Mouse (Mus musculus) lung, embryonic 16.5 days (tissue): ENCODE measurements around the gene Nudt4. TPM values are rescaled to one million over a fixed set of nuclear protein-coding genes. Genes with fewer than 3 reads are reported as not detected.

Source experiments
- ATAC-seq: fragments of 200-750 bp; cut with Nextera tagmentation; 2 replicates; pipeline ENCODE4 v1.8.0; 2017; ENCODE audit warnings: low read depth, mild to moderate bottlenecking, moderate library complexity
- H3K27ac ChIP-seq: fragments of 300-500 bp; sonication (generic); 2 replicates; pipeline ENCODE4 v1.5.1; 2014; ENCODE audit warnings: mild to moderate bottlenecking, control low read depth, low read length
- H3K27me3 ChIP-seq: fragments of 300-500 bp; sonication (generic); 2 replicates; pipeline ENCODE4 v1.6.1; 2014; ENCODE audit warnings: low read depth, low read length, mixed read lengths; ENCODE audit not compliant: control insufficient read depth, insufficient read depth
- H3K36me3 ChIP-seq: fragments of 300-500 bp; sonication (generic); 2 replicates; pipeline ENCODE4 v1.6.1; 2014; ENCODE audit warnings: low read length; ENCODE audit not compliant: control insufficient read depth, insufficient read depth
- H3K4me1 ChIP-seq: fragments of 300-500 bp; sonication (generic); replicated peaks from 2 replicates; pipeline ENCODE4 v1.6.1; 2014; ENCODE audit warnings: low read length, mixed read lengths; ENCODE audit not compliant: control insufficient read depth, insufficient read depth
- H3K4me2 ChIP-seq: fragments of 300-500 bp; sonication (generic); 2 replicates; pipeline ENCODE4 v1.6.1; 2014; ENCODE audit warnings: low read depth, low read length, control low read depth
- H3K4me3 ChIP-seq: fragments of 300-500 bp; sonication (generic); 2 replicates; pipeline ENCODE4 v1.5.1; 2014; ENCODE audit warnings: mild to moderate bottlenecking, low read length, control low read depth
- H3K9ac ChIP-seq: fragments of 300-500 bp; sonication (generic); 2 replicates; pipeline ENCODE4 v1.6.1; 2014; ENCODE audit warnings: low read length, control low read depth
- H3K9me3 ChIP-seq: fragments of 300-500 bp; sonication (generic); 2 replicates; pipeline ENCODE4 v1.6.1; 2016; ENCODE audit warnings: low read length; ENCODE audit not compliant: control insufficient read depth
- WGBS: fragments of 180-500 bp; shearing (Covaris S2); extraction: QIAGEN DNeasy Blood & Tissue Kit; methylation state at CpG from one replicate; pipeline ENCODE4 v1.1.7; 2014; 5-methylcytosine and 5-hydroxymethylcytosine counted together
- polyA plus RNA-seq: library from polyadenylated mRNA; unstranded; fragments of >200 nt; fragmentation: Nextera tagmentation; extraction: Ambion mirVana; gene quantifications from 2 replicates; pipeline ENCODE4 v1.2.1, GENCODE M21; 2015

The Nudt4 gene
- polyA plus RNA-seq, 1 experiment from 2014 or later: 59.3 TPM

- Histone ChIP-seq H3K4me3 (peak overlapping the region; percentile 99), H3K4me2 (peak overlapping the region; percentile 71), H3K9me3 (no peaks in the 10 kb centered on the region; the same call in 1 of the 2 replicates), H3K4me1 (peaks cover 17% of the 10 kb centered on the region), H3K27me3 (no peaks in the 10 kb centered on the region), H3K36me3 (no peaks in the 10 kb centered on the region), H3K27ac (peak overlapping the region; percentile 97), H3K9ac (peak overlapping the region; percentile 99)
- under 1% methylated on average over 41 of the region's 80 CpGs for WGBS
- peak; percentile 66 for ATAC-seq
Measured at GRCm38 (mm10) chr10:95515293-95515931, 48.5 kb downstream of the Nudt4 start.

- H3K27me3 ChIP-seq: no peaks in the 10 kb centered on the region
- H3K9me3 ChIP-seq: no peaks in the 10 kb centered on the region; the same call in 1 of the 2 replicates
- H3K9ac ChIP-seq: peak within 1 kb of the TSS; percentile 99
- ATAC-seq: peak; percentile 97
- H3K36me3 ChIP-seq: no peaks in the 10 kb centered on the region
- H3K27ac ChIP-seq: peak within 1 kb of the TSS; percentile 97
- peaks cover 13% of the 10 kb centered on the region for H3K4me1 ChIP-seq
- peak within 1 kb of the TSS; percentile 99 for H3K4me3 ChIP-seq
- peak within 1 kb of the TSS; percentile 72 for H3K4me2 ChIP-seq
- under 1% methylated on average over 63 of the region's 81 CpGs for WGBS
Measured at GRCm38 (mm10) chr10:95514656-95515292, 49.2 kb downstream of the Nudt4 start, which contains the start of gene Ube2n. TSS of gene Ube2n (plus strand) at chr10:95515145.

DNA sequence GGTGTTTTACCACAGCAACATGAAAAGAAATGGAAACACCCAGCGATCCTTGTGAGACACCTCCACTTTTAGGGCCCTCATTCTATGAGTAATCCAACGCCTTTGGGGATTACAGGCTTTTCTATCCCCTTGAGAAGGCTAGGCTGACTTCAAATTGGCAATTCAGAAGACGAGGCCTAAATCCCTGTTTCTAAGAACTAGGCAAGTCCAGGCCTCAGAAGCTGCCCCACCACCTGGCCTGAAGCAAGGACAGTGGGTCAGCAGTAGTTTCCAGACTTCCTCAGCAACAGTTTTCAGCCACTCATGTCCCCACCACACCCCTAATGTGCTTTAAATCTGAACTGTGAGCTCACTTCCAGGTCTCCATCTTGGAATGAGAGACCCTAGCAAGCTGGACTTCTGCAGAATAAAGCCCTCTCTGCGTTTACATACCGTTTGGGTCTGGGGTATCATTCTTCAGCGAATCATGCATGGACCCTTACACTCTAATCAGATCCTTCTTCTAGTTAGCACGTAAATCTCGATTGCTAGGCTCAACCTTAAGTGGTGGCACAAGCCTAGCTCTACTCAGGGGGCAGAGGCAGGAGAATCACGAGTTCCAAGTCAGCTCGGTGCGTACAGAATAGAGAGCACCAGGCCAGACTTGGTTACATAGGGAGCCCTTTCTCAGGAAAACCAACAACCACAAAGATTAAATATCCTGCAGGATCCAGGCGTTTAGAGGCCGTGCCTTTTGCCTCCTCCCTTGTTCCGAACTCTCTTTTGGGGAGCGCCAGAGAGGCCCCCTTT, 50.0 kb downstream of the Nudt4 start:
- Histone ChIP-seq H3K4me3 (peak overlapping the region; percentile 99), H3K4me2 (peak overlapping the region; percentile 72), H3K27me3 (no peaks in the 10 kb centered on the region), H3K9ac (peak overlapping the region; percentile 99), H3K27ac (peak overlapping the region; percentile 97), H3K9me3 (no peaks in the 10 kb centered on the region; the same call in 1 of the 2 replicates), H3K4me1 (peaks cover 13% of the 10 kb centered on the region), H3K36me3 (no peaks in the 10 kb centered on the region)
- peak; percentile 2; the same call in 1 of the 2 replicates for ATAC-seq
- WGBS: 32% methylated on average over 15 of the region's 15 CpGs

- Histone ChIP-seq H3K27me3 (no peaks in the 10 kb centered on the region), H3K9me3 (no peaks in the 10 kb centered on the region; the same call in 1 of the 2 replicates), H3K4me1 (peaks cover 11% of the 10 kb centered on the region), H3K4me3 (no peak overlapping the region), H3K27ac (no peak overlapping the region), H3K9ac (no peak overlapping the region), H3K36me3 (no peaks in the 10 kb centered on the region), H3K4me2 (no peak overlapping the region)
- ATAC-seq: no peak
- WGBS: 84% methylated on average over 8 of the region's 8 CpGs
Measured at GRCm38 (mm10) chr10:95512635-95513034, 51.3 kb downstream of the Nudt4 start.

GRCm38 (mm10) chr10:95509263-95509662, 54.7 kb downstream of the Nudt4 start:
- no peak for ATAC-seq
- H3K27ac ChIP-seq: no peak overlapping the region
- H3K36me3 ChIP-seq: no peaks in the 10 kb centered on the region
- H3K4me3 ChIP-seq: no peak overlapping the region
- H3K4me2 ChIP-seq: no peak overlapping the region
- H3K27me3 ChIP-seq: no peaks in the 10 kb centered on the region
- no peak overlapping the region for H3K9ac ChIP-seq
- no peaks in the 10 kb centered on the region; the same call in 1 of the 2 replicates for H3K9me3 ChIP-seq
- peaks cover 3% of the 10 kb centered on the region for H3K4me1 ChIP-seq
- 66% methylated on average over 3 of the region's 3 CpGs for WGBS

DNA sequence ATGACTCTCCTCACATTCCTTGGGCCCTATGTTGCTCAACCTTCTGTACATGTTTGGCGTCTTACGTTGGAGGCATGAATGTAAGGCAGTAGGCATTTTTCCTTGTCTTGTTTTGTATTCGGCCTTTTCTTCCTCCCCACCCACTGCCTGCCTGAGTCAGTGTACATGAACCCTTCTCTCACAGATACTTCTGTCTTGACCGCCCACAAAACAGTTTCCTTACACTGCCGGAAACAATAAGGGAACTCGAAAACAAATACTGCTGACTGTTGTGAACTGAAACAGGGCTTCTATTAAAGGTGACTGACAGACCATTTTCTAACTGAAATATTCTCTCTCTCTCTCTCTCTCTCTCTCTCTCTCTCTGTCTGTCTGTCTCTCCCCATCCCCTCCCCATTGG, 55.2 kb downstream of the Nudt4 start:
- H3K27me3 ChIP-seq: no peaks in the 10 kb centered on the region
- H3K4me3 ChIP-seq: no peak overlapping the region
- no peak for ATAC-seq
- H3K4me2 ChIP-seq: no peak overlapping the region
- H3K9ac ChIP-seq: no peak overlapping the region
- H3K36me3 ChIP-seq: no peaks in the 10 kb centered on the region
- H3K9me3 ChIP-seq: no peaks in the 10 kb centered on the region; the same call in 1 of the 2 replicates
- 62% methylated on average over 6 of the region's 6 CpGs for WGBS
- no peaks in the 10 kb centered on the region for H3K4me1 ChIP-seq
- H3K27ac ChIP-seq: no peak overlapping the region

- Histone ChIP-seq H3K4me2 (no peak overlapping the region), H3K4me3 (no peak overlapping the region), H3K36me3 (no peaks in the 10 kb centered on the region), H3K4me1 (no peaks in the 10 kb centered on the region), H3K9ac (no peak overlapping the region), H3K9me3 (no peaks in the 10 kb centered on the region; the same call in 1 of the 2 replicates), H3K27ac (no peak overlapping the region), H3K27me3 (no peaks in the 10 kb centered on the region)
- no peak for ATAC-seq
- 85% methylated on average over 8 of the region's 8 CpGs for WGBS
Measured at GRCm38 (mm10) chr10:95508126-95508525, 55.8 kb downstream of the Nudt4 start.

GRCm38 (mm10) chr10:95504341-95504740, 59.6 kb downstream of the Nudt4 start:
- WGBS: 0% methylated on average over 1 of the region's 1 CpGs
- Histone ChIP-seq H3K36me3 (no peaks in the 10 kb centered on the region), H3K27ac (no peak overlapping the region), H3K4me2 (no peak overlapping the region), H3K4me3 (no peak overlapping the region), H3K4me1 (peaks cover 9% of the 10 kb centered on the region), H3K27me3 (no peaks in the 10 kb centered on the region), H3K9me3 (no peaks in the 10 kb centered on the region), H3K9ac (no peak overlapping the region)
- ATAC-seq: no peak
